Mouse (Mus musculus) kidney, adult 2 months (tissue): ENCODE data around the gene Rps27a. TPM values are rescaled to one million over a fixed set of nuclear protein-coding genes. Genes with fewer than 3 reads are reported as not detected.

ENCODE experiments used
- DNase-seq: peaks from one replicate; pipeline ENCODE4 v3.0.0; 2021
- H3K27ac ChIP-seq: fragments of 200-500 bp; 2 replicates; pipeline ENCODE4 v1.5.1; 2012; ENCODE audit warnings: low read depth, low read length, control low read depth, inconsistent platforms; ENCODE audit not compliant: insufficient read depth
- H3K27me3 ChIP-seq: fragments of 200-500 bp; replicated peaks from 2 replicates; pipeline ENCODE4 v1.6.1; 2012; ENCODE audit warnings: mild to moderate bottlenecking, moderate library complexity, low read length, inconsistent platforms; ENCODE audit not compliant: control insufficient read depth, insufficient read depth
- H3K36me3 ChIP-seq: fragments of 200-500 bp; 2 replicates; pipeline ENCODE4 v1.6.1; 2012; ENCODE audit warnings: mild to moderate bottlenecking, moderate library complexity, low read length, inconsistent platforms; ENCODE audit not compliant: control insufficient read depth, insufficient read depth
- H3K4me1 ChIP-seq: fragments of 200-500 bp; 2 replicates; pipeline ENCODE4 v1.6.1; 2011; ENCODE audit warnings: low read length; ENCODE audit not compliant: control insufficient read depth, insufficient read depth
- H3K4me3 ChIP-seq: fragments of 200-500 bp; 2 replicates; pipeline ENCODE4 v1.5.1; 2011; ENCODE audit warnings: mild to moderate bottlenecking, low read depth, low read length, control low read depth; ENCODE audit not compliant: insufficient read depth
- CTCF ChIP-seq: fragments of 200-500 bp; conservative IDR thresholded peaks from 2 replicates; pipeline ENCODE4 v1.5.1; 2011; ENCODE audit warnings: low read depth, mild to moderate bottlenecking, control low read depth, low read length, moderate library complexity, mixed read lengths; ENCODE audit not compliant: insufficient read depth, insufficient read length
- POLR2A ChIP-seq: fragments of 200-500 bp; IDR thresholded peaks from one replicate; pipeline ENCODE4 v1.6.1; 2011; ENCODE audit warnings: low read depth, low read length, control low read depth
- WGBS: fragments of 180-500 bp; shearing (Covaris S2); methylation state at CpG from one replicate; pipeline ENCODE4 v1.1.7; 2018; 5-methylcytosine and 5-hydroxymethylcytosine counted together
- polyA plus RNA-seq: library from polyadenylated mRNA; depleted of rRNA; stranded (reverse); fragments of >200 nt; gene quantifications from 2 replicates; pipeline ENCODE4 v1.2.3, GENCODE M21; 2012; rRNA removed

Rps27a gene
- polyA plus RNA-seq, 1 experiment: 156 TPM

DNA sequence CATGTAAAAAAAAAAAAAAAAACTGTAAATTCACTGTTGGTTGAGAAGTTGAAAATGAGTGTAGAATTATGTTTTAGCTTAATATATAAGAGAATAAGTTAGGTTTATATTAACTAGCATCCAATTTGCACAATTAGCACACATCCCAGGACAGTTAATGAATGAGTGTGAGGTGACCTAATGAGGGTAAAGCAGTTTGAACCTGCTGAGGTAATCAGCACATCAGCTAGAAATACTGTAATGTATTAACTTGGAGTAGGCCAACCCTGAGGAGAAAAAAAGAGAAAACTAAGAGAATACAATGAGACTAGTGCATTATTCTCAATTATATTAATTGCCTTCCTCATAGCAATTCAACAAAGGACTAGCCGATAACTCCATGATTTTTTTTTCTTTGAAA lies 38.5 kb downstream of the Rps27a start:
- TF ChIP-seq POLR2A (no peak), CTCF (no peak)
- DNase-seq: peak; percentile 50
- Histone ChIP-seq H3K4me1 (peaks cover 2% of the 10 kb centered on the region; the same call in 1 of the 2 replicates), H3K27me3 (no peaks in the 10 kb centered on the region), H3K4me3 (no peak overlapping the region), H3K36me3 (no peaks in the 10 kb centered on the region; the same call in 1 of the 2 replicates), H3K27ac (no peak overlapping the region)
- WGBS: 63% methylated on average over 1 of the region's 1 CpGs

DNA sequence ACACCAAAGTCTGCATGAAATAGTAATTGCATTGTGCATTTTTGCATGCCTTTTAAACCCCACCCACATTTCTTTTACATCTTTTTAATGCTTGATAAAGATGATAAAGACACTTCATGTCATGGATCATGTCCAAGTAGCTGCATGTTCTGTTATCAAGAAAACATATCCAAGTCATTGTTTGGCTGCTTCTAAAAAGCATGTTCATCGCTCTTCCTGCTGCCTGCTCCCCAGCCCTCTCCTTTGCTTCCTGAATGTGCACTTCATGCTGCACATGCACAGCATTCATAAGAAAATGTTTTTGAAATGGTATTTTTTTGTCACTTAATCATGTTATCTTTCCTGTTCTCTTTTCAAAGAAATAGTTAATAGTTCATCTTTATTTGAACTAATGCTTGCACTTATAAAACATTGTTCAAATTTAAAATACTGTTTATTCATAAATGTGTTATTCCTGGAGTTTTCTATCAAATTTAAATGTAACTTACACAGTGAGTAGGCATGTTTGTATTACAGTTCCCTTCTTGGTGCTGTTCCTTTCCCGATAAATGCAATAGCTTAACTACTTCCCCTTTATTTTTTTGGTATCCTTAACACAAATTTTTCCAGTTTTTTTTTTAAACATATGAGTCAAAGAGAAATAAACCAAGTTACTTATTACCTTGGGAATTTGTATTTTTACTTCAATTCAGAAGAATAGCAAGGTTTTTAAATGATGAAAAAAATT lies 42.8 kb downstream of the Rps27a start:
- DNase-seq: no peak
- H3K4me3 ChIP-seq: no peak overlapping the region
- H3K4me1 ChIP-seq: no peaks in the 10 kb centered on the region
- H3K27me3 ChIP-seq: no peaks in the 10 kb centered on the region
- no peaks in the 10 kb centered on the region for H3K36me3 ChIP-seq
- no peak overlapping the region for H3K27ac ChIP-seq
- WGBS: 92% methylated on average over 2 of the region's 2 CpGs
- TF ChIP-seq POLR2A (no peak), CTCF (no peak)

DNA sequence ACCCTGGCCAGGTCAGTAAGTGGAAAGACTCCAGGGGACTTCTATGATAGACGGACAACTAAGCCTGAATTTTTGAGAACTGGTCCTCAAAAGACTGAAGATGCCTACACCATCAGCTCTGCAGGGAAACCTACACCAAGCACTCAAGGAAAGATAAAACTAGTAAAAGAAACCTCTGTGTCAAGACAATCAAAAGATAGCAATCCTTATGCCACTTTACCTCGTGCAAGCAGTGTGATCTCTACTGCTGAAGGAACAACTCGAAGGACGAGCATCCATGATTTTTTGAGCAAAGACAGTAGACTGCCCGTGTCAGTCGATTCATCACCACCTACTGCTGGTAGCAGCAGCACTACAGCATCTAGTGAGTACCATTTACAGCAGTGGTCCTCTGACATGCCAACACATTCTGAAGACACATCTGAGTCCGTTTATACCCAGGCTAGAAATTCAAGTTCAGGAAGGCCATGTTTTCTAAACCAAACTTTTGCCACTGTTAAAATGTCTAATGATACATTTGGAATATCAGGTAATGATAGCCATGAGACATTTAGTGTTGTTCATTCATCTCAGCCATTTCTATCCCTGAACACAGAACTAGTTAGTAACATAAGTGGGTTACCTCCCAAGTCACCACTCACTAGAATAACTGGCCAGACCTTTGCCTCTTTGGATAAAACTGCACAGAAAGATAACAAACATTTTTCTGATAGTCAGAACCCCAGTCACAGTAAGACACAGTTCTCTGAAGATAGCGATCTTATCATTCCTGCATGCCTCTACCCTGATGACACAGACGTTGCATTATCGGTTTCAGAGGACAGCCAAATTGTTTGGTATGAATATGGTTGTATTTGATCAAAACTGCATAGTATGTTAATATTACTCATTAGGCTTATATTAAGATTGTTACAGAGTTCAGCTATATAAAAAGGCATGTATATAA lies 43.7 kb downstream of the Rps27a start:
- DNase-seq: no peak
- TF ChIP-seq CTCF (no peak), POLR2A (no peak)
- Histone ChIP-seq H3K36me3 (no peaks in the 10 kb centered on the region), H3K4me3 (no peak overlapping the region), H3K4me1 (no peaks in the 10 kb centered on the region), H3K27me3 (no peaks in the 10 kb centered on the region), H3K27ac (no peak overlapping the region)
- WGBS: 90% methylated on average over 10 of the region's 10 CpGs

DNA sequence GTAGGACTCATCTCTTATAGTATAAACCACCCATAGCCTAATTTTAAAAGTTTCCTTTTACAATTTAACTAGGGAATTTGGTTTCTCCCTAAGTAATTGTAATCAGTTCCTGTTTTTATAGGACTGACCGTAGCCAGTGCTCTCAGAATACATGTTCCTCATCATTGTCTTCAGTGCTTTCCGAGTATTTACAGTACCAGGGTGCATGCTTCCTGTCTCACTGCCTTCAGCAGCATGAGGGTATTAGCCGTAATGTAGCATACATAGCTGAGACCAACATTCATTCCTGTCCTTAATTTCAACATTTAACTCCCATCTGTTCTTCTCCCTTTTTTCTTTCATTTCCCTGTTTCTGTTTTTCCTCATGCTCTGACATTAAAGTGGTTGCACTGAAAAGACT lies 50.9 kb downstream of the Rps27a start:
- Histone ChIP-seq H3K36me3 (no peaks in the 10 kb centered on the region), H3K4me1 (no peaks in the 10 kb centered on the region), H3K4me3 (no peak overlapping the region), H3K27ac (no peak overlapping the region), H3K27me3 (no peaks in the 10 kb centered on the region)
- no peak for DNase-seq
- 84% methylated on average over 3 of the region's 3 CpGs for WGBS
- TF ChIP-seq CTCF (no peak), POLR2A (no peak)

Other genes starting within 250 kb of the Rps27a start
- gene Ccdc88a, start 174.5 kb downstream of the Rps27a start, polyA plus RNA-seq: 0.80 and 1.3 TPM in 2 replicates
- 4.2 and 7.8 TPM in 2 replicates for gene Prorsd1, start 33.1 kb downstream of the Rps27a start, polyA plus RNA-seq
- 10.5 and 13.6 TPM in 2 replicates for gene Mtif2, start 21.7 kb downstream of the Rps27a start, polyA plus RNA-seq
- gene Clhc1, start 159 bp downstream of the Rps27a start, polyA plus RNA-seq: 0.22 TPM in 1 of 2 replicates, not detected in the other
- 56.1 and 72.2 TPM in 2 replicates for gene Rtn4, start 144.8 kb upstream of the Rps27a start, polyA plus RNA-seq